Mouse (Mus musculus) lung, embryonic 15.5 days (tissue): ENCODE results near the gene Zfp219. TPM values are rescaled to one million over a fixed set of nuclear protein-coding genes. Genes with fewer than 3 reads are reported as not detected.

Source experiments
- ATAC-seq: fragments of 200-750 bp; cut with Nextera tagmentation; 2 replicates; pipeline ENCODE4 v1.8.0; 2017; ENCODE audit warnings: moderate number of reproducible peaks, borderline replicate concordance; ENCODE audit not compliant: low FRiP score, low TSS enrichment; ENCODE audit errors: extremely low read depth
- H3K27ac ChIP-seq: fragments of 300-500 bp; sonication (generic); 2 replicates; pipeline ENCODE4 v1.5.1; 2015; ENCODE audit warnings: moderate library complexity, mild to moderate bottlenecking, inconsistent platforms
- H3K27me3 ChIP-seq: fragments of 300-500 bp; sonication (generic); 2 replicates; pipeline ENCODE4 v1.6.1; 2015; ENCODE audit warnings: inconsistent platforms
- H3K36me3 ChIP-seq: fragments of 300-500 bp; sonication (generic); 2 replicates; pipeline ENCODE4 v1.6.1; 2015; ENCODE audit warnings: inconsistent platforms
- H3K4me1 ChIP-seq: fragments of 300-500 bp; sonication (generic); 2 replicates; pipeline ENCODE4 v1.6.1; 2015; ENCODE audit warnings: inconsistent platforms
- H3K4me2 ChIP-seq: fragments of 300-500 bp; sonication (generic); 2 replicates; pipeline ENCODE4 v1.6.1; 2015; ENCODE audit warnings: inconsistent platforms, mild to moderate bottlenecking, moderate library complexity
- H3K4me3 ChIP-seq: fragments of 300-500 bp; sonication (generic); 2 replicates; pipeline ENCODE4 v1.5.1; 2015; ENCODE audit warnings: mild to moderate bottlenecking, inconsistent platforms
- H3K9ac ChIP-seq: fragments of 300-500 bp; sonication (generic); 2 replicates; pipeline ENCODE4 v1.6.1; 2015; ENCODE audit warnings: inconsistent platforms
- H3K9me3 ChIP-seq: fragments of 300-500 bp; sonication (generic); 2 replicates; pipeline ENCODE4 v1.6.1; 2016; ENCODE audit warnings: inconsistent platforms
- WGBS: fragments of 180-500 bp; shearing (Covaris S2); methylation state at CpG from one replicate; pipeline ENCODE4 v1.1.7; 2015; 5-methylcytosine and 5-hydroxymethylcytosine counted together
- polyA plus RNA-seq: library from polyadenylated mRNA; unstranded; fragments of >200 nt; fragmentation: Nextera tagmentation; extraction: Ambion mirVana; gene quantifications from 2 replicates; pipeline ENCODE4 v1.2.1, GENCODE M21; 2015

The Zfp219 gene
- polyA plus RNA-seq, 1 experiment from 2014 or later = 26.3 TPM

DNA sequence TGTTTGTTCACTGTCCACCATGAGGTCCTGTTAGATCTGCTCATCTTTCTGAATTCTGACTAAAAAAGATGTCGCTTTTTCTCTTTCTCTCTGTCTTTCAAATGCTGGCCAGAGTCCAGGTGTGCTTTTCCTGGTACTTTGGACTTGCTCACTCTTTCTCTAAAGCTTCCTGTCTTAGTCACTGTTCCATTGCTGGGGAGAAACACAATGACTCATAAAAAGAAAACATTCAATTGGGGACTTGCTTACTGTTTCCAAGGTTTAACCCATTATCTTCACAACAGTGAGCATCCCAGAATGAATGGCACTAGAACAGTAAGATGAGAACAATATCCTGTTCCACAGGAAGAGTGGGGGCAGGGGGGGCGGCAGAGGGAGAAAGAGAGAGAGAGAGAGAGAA, 60.2 kb downstream of the Zfp219 start:
- Histone ChIP-seq H3K27me3 (no peaks in the 10 kb centered on the region), H3K9me3 (no peaks in the 10 kb centered on the region)
- WGBS = 75% methylated on average over 2 of the region's 2 CpGs

More for the DNA sequence above, 60.2 kb downstream of the Zfp219 start:
- H3K36me3 ChIP-seq = no peaks in the 10 kb centered on the region
- no peak for ATAC-seq
- no peak overlapping the region for H3K4me2 ChIP-seq
- H3K4me1 ChIP-seq = no peaks in the 10 kb centered on the region
- no peak overlapping the region for H3K27ac ChIP-seq
- no peak overlapping the region for H3K4me3 ChIP-seq
- H3K9ac ChIP-seq = no peak overlapping the region

Other genes with a start within 250 kb of the Zfp219 start
- gene Ang4, start 247.1 kb downstream of the Zfp219 start, polyA plus RNA-seq = 0.22 TPM in 1 of 2 replicates, not detected in the other
- not detected in 2 replicates for gene AY358078, start 220.7 kb downstream of the Zfp219 start, polyA plus RNA-seq
- not detected in 2 replicates for gene Ear6, start 167.0 kb downstream of the Zfp219 start, polyA plus RNA-seq
- 40.0 and 40.1 TPM in 2 replicates for gene Mettl17, start 135.9 kb downstream of the Zfp219 start, polyA plus RNA-seq
- gene Slc39a2, start 127.8 kb downstream of the Zfp219 start, polyA plus RNA-seq = 0.34 and 0.38 TPM in 2 replicates
- gene Ndrg2, start 106.6 kb downstream of the Zfp219 start, polyA plus RNA-seq = 60.6 and 63.7 TPM in 2 replicates
- not detected in 2 replicates for gene Tppp2, start 102.3 kb downstream of the Zfp219 start, polyA plus RNA-seq
- gene Rnase13, start 98.0 kb downstream of the Zfp219 start, polyA plus RNA-seq = not detected in 2 replicates
- gene Arhgef40, start 36.0 kb downstream of the Zfp219 start, polyA plus RNA-seq = 105 TPM in 2 replicates
- 0.26 and 0.57 TPM in 2 replicates for gene Tmem253, start 5.1 kb downstream of the Zfp219 start, polyA plus RNA-seq
- gene Olfr221, start 21.7 kb upstream of the Zfp219 start, polyA plus RNA-seq = not detected in 2 replicates
- 645 and 674 TPM in 2 replicates for gene Hnrnpc, start 83.3 kb upstream of the Zfp219 start, polyA plus RNA-seq
- gene Rpgrip1, start 90.0 kb upstream of the Zfp219 start, polyA plus RNA-seq = 61.8 and 72.8 TPM in 2 replicates
- gene Supt16, start 176.7 kb upstream of the Zfp219 start, polyA plus RNA-seq = 62.4 and 64.6 TPM in 2 replicates
- gene Chd8, start 237.0 kb upstream of the Zfp219 start, polyA plus RNA-seq = 31.4 and 33.3 TPM in 2 replicates